Mouse (Mus musculus): Measurements from ENCODE around the gene Gm17332. TPM values are rescaled to one million over a fixed set of nuclear protein-coding genes. Genes with fewer than 3 reads are reported as not detected.

The Gm17332 gene
- not detected in 2 replicates for polyA plus RNA-seq (2015; fragmentation: Nextera tagmentation; extraction: Ambion mirVana)

DNA sequence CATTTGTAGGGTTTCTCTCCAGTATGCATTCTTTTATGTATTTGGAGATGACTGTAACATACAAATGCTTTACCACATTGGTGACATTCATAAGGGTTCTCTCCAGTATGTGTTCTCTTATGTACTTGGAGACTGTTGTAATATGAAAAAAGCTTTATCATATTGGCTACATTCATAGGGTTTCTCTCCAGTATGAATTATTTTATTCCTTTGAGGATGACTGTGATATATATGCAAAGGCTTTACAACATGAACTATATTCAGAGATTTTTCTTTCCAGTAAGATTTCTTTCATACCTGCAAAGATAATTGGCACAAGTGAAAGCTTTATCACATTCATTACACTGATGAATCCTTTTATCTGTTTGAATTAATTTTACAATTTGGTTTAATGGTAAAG lies at the start of gene Gm17332:
TSS of gene Gm17332 (minus strand) at position 101 of the 400 bp plus-strand sequence.
- H3K27ac ChIP-seq (replicated peaks), result no peak within 1 kb of the TSS
- H3K4me2 ChIP-seq (replicated peaks; ENCODE audit: low read depth), result no peak within 1 kb of the TSS
- no peak within 1 kb of the TSS for H3K4me3 ChIP-seq (ENCODE audit: low read depth, low read length)
- no peaks in the 10 kb centered on the region for H3K9me3 ChIP-seq (ENCODE audit: control insufficient read depth, low read length)
- no peaks in the 10 kb centered on the region for H3K27me3 ChIP-seq (ENCODE audit: control insufficient read depth, insufficient read depth, low read length)
- DNase-seq (ENCODE audit: low spot score) (no peak), ATAC-seq (ENCODE audit: low FRiP score, low TSS enrichment) (no peak)
- no peak within 1 kb of the TSS for H3K9ac ChIP-seq (ENCODE audit: low read length)
- H3K4me1 ChIP-seq (replicated peaks; ENCODE audit: control insufficient read depth, insufficient read depth), result no peaks in the 10 kb centered on the region
- no peaks in the 10 kb centered on the region for H3K36me3 ChIP-seq (ENCODE audit: control insufficient read depth, insufficient read depth, low read length)
- TF ChIP-seq EP300 (optimal IDR thresholded peaks at IDR 0.05), result no peak
- no peak for TF ChIP-seq CTCF (IDR thresholded peaks at IDR 0.05; ENCODE audit: low read depth)

DNA sequence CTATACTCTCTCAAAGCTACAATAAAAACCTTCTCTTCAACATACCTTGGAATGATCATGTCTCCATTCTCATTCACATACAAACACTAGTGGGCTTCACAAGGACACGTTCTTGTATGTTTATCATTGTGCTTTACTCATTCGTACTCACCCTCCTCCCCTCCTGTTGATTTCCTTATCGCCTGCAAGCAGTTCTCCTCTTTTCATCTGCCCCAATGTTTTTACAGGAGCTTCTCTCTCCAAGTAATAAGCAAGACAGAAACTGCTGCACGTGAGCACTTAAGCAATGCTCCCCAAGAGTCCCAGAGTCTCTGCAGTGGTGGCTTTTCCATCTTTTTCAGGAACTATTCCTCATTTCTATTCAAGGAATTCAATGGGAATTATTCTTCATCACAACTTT lies 47.7 kb upstream of the Gm17332 start:
- Histone ChIP-seq H3K27ac (replicated peaks) (no peak overlapping the region), H3K9ac (ENCODE audit: low read length) (no peak overlapping the region), H3K36me3 (ENCODE audit: control insufficient read depth, insufficient read depth, low read length) (no peaks in the 10 kb centered on the region), H3K9me3 (ENCODE audit: control insufficient read depth, low read length) (no peaks in the 10 kb centered on the region), H3K4me1 (replicated peaks; ENCODE audit: control insufficient read depth, insufficient read depth) (no peaks in the 10 kb centered on the region), H3K4me3 (ENCODE audit: low read depth, low read length) (no peak overlapping the region), H3K27me3 (ENCODE audit: control insufficient read depth, insufficient read depth, low read length) (no peaks in the 10 kb centered on the region), H3K4me2 (replicated peaks; ENCODE audit: low read depth) (no peak overlapping the region)
- TF ChIP-seq EP300 (optimal IDR thresholded peaks at IDR 0.05) (no peak), CTCF (IDR thresholded peaks at IDR 0.05; ENCODE audit: low read depth) (no peak)
- ATAC-seq (ENCODE audit: low FRiP score, low TSS enrichment), result no peak
- no peak for DNase-seq (ENCODE audit: low spot score)
- WGBS, result 48% methylated on average over 4 of the region's 4 CpGs

DNA sequence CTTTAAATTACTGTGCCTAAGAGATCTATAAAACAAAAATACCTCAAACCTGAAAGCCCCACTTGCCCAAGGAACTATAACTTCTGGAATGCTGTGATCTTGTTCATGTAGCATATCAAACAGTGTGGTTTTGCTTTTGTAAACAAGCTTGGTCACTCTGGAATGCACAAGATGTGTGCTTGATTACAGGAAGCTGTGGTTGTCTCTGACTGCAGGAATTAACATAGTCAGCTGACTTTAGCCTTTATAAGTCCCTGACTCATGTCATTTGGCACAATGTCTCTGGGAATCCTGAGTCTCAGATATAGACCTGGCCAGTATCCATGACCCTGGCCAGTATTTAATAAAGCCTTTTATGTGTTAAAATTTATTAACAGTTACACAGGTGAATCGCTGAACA lies 43.1 kb upstream of the Gm17332 start:
- H3K9ac ChIP-seq (ENCODE audit: low read length), result no peak overlapping the region
- no peaks in the 10 kb centered on the region for H3K36me3 ChIP-seq (ENCODE audit: control insufficient read depth, insufficient read depth, low read length)
- H3K4me1 ChIP-seq (replicated peaks; ENCODE audit: control insufficient read depth, insufficient read depth), result no peaks in the 10 kb centered on the region
- WGBS, result 81% methylated on average over 1 of the region's 1 CpGs
- no peaks in the 10 kb centered on the region for H3K27me3 ChIP-seq (ENCODE audit: control insufficient read depth, insufficient read depth, low read length)
- TF ChIP-seq CTCF (IDR thresholded peaks at IDR 0.05; ENCODE audit: low read depth), result no peak
- TF ChIP-seq EP300 (optimal IDR thresholded peaks at IDR 0.05), result no peak
- ATAC-seq (ENCODE audit: low FRiP score, low TSS enrichment) (no peak), DNase-seq (ENCODE audit: low spot score) (no peak)
- no peak overlapping the region for H3K27ac ChIP-seq (replicated peaks)
- H3K9me3 ChIP-seq (ENCODE audit: control insufficient read depth, low read length), result no peaks in the 10 kb centered on the region
- no peak overlapping the region for H3K4me2 ChIP-seq (replicated peaks; ENCODE audit: low read depth)
- no peak overlapping the region for H3K4me3 ChIP-seq (ENCODE audit: low read depth, low read length)

DNA sequence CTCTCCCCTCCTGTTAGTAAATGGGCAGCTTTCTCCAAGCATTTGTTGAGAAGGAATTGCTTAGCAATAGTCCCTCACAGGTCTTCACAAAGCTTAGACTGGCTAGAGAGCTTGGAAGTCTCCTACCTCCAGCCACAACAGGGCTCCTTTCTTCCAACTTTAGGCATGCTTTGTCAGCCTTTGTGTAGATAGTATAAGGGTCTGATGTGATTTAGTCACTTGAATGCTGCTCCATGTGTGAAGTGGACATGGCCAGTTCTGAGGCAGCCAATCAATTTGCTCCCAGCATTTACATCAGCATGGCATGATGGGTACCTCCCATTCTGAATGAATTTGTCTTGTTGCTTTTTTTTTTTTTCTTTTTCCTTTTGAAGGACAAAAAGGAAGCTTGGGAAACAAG lies 35.7 kb upstream of the Gm17332 start:
- no peak overlapping the region for H3K4me2 ChIP-seq (replicated peaks; ENCODE audit: low read depth)
- no peaks in the 10 kb centered on the region for H3K27me3 ChIP-seq (ENCODE audit: control insufficient read depth, insufficient read depth, low read length)
- DNase-seq (ENCODE audit: low spot score) (no peak), ATAC-seq (ENCODE audit: low FRiP score, low TSS enrichment) (no peak)
- H3K4me3 ChIP-seq (ENCODE audit: low read depth, low read length), result no peak overlapping the region
- H3K9ac ChIP-seq (ENCODE audit: low read length), result no peak overlapping the region
- no peaks in the 10 kb centered on the region for H3K4me1 ChIP-seq (replicated peaks; ENCODE audit: control insufficient read depth, insufficient read depth)
- TF ChIP-seq EP300 (optimal IDR thresholded peaks at IDR 0.05), result no peak
- TF ChIP-seq CTCF (IDR thresholded peaks at IDR 0.05; ENCODE audit: low read depth), result no peak
- no peak overlapping the region for H3K27ac ChIP-seq (replicated peaks)
- H3K9me3 ChIP-seq (ENCODE audit: control insufficient read depth, low read length), result no peaks in the 10 kb centered on the region
- H3K36me3 ChIP-seq (ENCODE audit: control insufficient read depth, insufficient read depth, low read length), result no peaks in the 10 kb centered on the region

DNA sequence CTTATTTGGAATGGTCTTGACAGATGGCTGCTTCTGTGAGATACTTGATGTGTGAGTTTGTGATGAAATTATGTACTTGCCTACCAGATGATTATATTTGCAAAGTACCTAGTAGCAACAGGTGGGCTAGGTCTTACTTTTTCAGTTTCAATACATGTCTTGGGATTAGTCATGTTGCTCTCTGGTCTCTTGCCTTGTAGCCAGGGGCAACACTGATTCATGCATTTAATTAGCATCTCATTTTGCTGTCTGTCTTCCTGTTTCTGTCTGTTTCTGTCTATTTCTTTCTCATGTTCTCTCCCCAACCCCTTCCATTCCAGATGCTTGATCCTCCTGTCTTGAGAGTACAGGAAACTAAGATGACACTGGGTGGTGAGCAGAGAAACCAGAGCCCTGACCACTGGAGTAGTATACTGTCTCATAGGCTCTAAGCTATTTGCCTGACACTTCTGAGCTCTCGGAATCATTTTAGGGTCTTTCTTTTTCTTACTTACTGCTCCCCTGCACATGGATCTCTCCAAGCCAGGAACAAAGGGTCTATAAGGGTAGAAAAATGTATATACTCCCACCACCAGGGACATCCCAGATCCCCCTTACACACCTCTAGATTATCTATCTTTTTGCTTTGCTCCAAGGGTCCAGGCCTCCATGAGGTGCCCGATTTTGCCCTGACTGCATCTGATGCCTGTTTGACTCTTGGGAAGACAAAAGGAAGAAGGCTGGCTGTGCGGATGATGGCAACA lies 13.5 kb upstream of the Gm17332 start:
- Histone ChIP-seq H3K27ac (replicated peaks) (no peak overlapping the region), H3K36me3 (ENCODE audit: control insufficient read depth, insufficient read depth, low read length) (no peaks in the 10 kb centered on the region), H3K4me2 (replicated peaks; ENCODE audit: low read depth) (no peak overlapping the region), H3K4me1 (replicated peaks; ENCODE audit: control insufficient read depth, insufficient read depth) (no peaks in the 10 kb centered on the region), H3K9me3 (ENCODE audit: control insufficient read depth, low read length) (no peaks in the 10 kb centered on the region), H3K27me3 (ENCODE audit: control insufficient read depth, insufficient read depth, low read length) (no peaks in the 10 kb centered on the region), H3K4me3 (ENCODE audit: low read depth, low read length) (no peak overlapping the region), H3K9ac (ENCODE audit: low read length) (no peak overlapping the region)
- no peak for TF ChIP-seq EP300 (optimal IDR thresholded peaks at IDR 0.05)
- TF ChIP-seq CTCF (IDR thresholded peaks at IDR 0.05; ENCODE audit: low read depth), result no peak
- ATAC-seq (ENCODE audit: low FRiP score, low TSS enrichment), result no peak
- 90% methylated on average over 3 of the region's 3 CpGs for WGBS
- DNase-seq (ENCODE audit: low spot score), result no peak

DNA sequence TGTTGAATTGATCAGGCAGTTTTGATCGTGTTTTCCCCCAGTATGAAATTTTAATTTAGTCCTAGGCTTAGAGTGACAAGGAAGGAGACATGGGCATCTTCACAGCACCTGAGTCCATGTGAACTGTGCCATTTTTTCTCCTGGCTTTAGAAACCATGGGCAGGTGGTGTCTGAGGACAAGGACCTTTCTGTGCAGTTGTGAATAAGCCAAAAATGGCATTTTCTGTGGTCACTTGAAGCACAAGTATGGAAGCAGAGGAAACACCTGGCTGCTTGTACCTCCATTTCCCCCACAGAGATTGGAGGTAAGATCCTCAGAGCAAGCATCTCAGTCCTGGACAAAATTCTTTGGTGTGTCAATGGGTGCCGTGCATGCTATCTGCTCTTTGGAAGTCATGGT lies 12.5 kb upstream of the Gm17332 start:
- Histone ChIP-seq H3K9me3 (ENCODE audit: control insufficient read depth, low read length) (no peaks in the 10 kb centered on the region), H3K4me1 (replicated peaks; ENCODE audit: control insufficient read depth, insufficient read depth) (no peaks in the 10 kb centered on the region), H3K36me3 (ENCODE audit: control insufficient read depth, insufficient read depth, low read length) (no peaks in the 10 kb centered on the region), H3K9ac (ENCODE audit: low read length) (no peak overlapping the region), H3K27ac (replicated peaks) (no peak overlapping the region), H3K27me3 (ENCODE audit: control insufficient read depth, insufficient read depth, low read length) (no peaks in the 10 kb centered on the region), H3K4me3 (ENCODE audit: low read depth, low read length) (no peak overlapping the region), H3K4me2 (replicated peaks; ENCODE audit: low read depth) (no peak overlapping the region)
- 83% methylated on average over 2 of the region's 2 CpGs for WGBS
- DNase-seq (ENCODE audit: low spot score) (no peak), ATAC-seq (ENCODE audit: low FRiP score, low TSS enrichment) (no peak)
- TF ChIP-seq CTCF (IDR thresholded peaks at IDR 0.05; ENCODE audit: low read depth), result no peak
- TF ChIP-seq EP300 (optimal IDR thresholded peaks at IDR 0.05), result no peak
